Mouse (Mus musculus): ENCODE results near the gene Mdk.

DNA sequence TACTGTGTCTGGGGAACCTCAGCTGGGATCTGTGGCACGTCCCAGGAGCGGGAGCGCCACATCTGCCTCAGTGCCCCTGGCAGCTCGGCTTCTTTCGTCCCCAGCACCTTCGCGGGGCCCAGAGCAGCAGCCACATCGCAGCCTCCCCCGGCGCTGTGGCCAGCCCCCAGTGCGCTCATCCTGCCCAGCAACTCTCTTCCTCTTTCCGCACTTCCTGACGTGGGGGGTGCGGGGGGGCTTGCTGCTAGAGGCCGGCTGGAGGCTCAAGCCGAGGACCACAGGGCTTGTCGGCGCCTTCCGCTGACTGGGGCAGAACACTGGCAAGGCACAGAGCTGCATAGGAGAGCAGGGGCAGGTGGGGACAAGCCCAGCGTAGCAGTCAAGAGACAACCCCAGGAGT lies 33.3 kb upstream of the Mdk start:
- TF ChIP-seq CTCF (IDR thresholded peaks at IDR 0.05; ENCODE audit: borderline replicate concordance, extremely low read depth, insufficient read depth, insufficient read length) (no peak), POLR2A (IDR thresholded peaks at IDR 0.05; ENCODE audit: borderline replicate concordance, extremely low read depth, insufficient read depth, insufficient read length, poor library complexity, severe bottlenecking) (no peak)
